Mouse (Mus musculus) liver, embryonic 16.5 days (tissue): Measurements from ENCODE around the gene Snrpd3. TPM values are rescaled to one million over a fixed set of nuclear protein-coding genes. Genes with fewer than 3 reads are reported as not detected.
A peak's percentile ranks its signal among the peaks of the same experiment; 100 is the strongest.

Source experiments
- ATAC-seq: fragments of 200-750 bp; cut with Nextera tagmentation; 2 replicates; pipeline ENCODE4 v1.8.0; 2017; ENCODE audit warnings: low read depth, mild to moderate bottlenecking, moderate number of reproducible peaks, moderate library complexity
- H3K27ac ChIP-seq: fragments of 300-500 bp; sonication (generic); 2 replicates; pipeline ENCODE4 v1.5.1; 2014; ENCODE audit warnings: mild to moderate bottlenecking, low read length
- H3K27me3 ChIP-seq: fragments of 300-500 bp; sonication (generic); 2 replicates; pipeline ENCODE4 v1.6.1; 2014; ENCODE audit warnings: low read depth, low read length, mixed read lengths; ENCODE audit not compliant: control insufficient read depth, insufficient read depth
- H3K36me3 ChIP-seq: fragments of 300-500 bp; sonication (generic); 2 replicates; pipeline ENCODE4 v1.6.1; 2014; ENCODE audit warnings: mild to moderate bottlenecking; ENCODE audit not compliant: control insufficient read depth, insufficient read depth
- H3K4me1 ChIP-seq: fragments of 300-500 bp; sonication (generic); 2 replicates; pipeline ENCODE4 v1.6.1; 2014; ENCODE audit warnings: low read depth, low read length, mixed read lengths; ENCODE audit not compliant: control insufficient read depth
- H3K4me2 ChIP-seq: fragments of 300-500 bp; sonication (generic); 2 replicates; pipeline ENCODE4 v1.6.1; 2014; ENCODE audit warnings: low read depth, low read length, mixed read lengths
- H3K4me3 ChIP-seq: fragments of 300-500 bp; sonication (generic); 2 replicates; pipeline ENCODE4 v1.5.1; 2014; ENCODE audit warnings: low read depth, mild to moderate bottlenecking, low read length
- H3K9ac ChIP-seq: fragments of 300-500 bp; sonication (generic); 2 replicates; pipeline ENCODE4 v1.6.1; 2014; ENCODE audit warnings: low read depth, low read length
- H3K9me3 ChIP-seq: fragments of 300-500 bp; sonication (generic); replicated peaks from 2 replicates; pipeline ENCODE4 v1.6.1; 2016; ENCODE audit warnings: low read length; ENCODE audit not compliant: control insufficient read depth
- WGBS: fragments of 180-500 bp; shearing (Covaris S2); extraction: QIAGEN DNeasy Blood & Tissue Kit; methylation state at CpG from one replicate; pipeline ENCODE4 v1.1.7; 2014; ENCODE audit not compliant: insufficient replicate concordance; 5-methylcytosine and 5-hydroxymethylcytosine counted together
- polyA plus RNA-seq: library from polyadenylated mRNA; unstranded; fragments of >200 nt; fragmentation: Nextera tagmentation; extraction: Ambion mirVana; gene quantifications from 2 replicates; pipeline ENCODE4 v1.2.1, GENCODE M21; 2015

Gene Snrpd3
- polyA plus RNA-seq, 1 experiment from 2014 or later: 61.7 TPM

DNA sequence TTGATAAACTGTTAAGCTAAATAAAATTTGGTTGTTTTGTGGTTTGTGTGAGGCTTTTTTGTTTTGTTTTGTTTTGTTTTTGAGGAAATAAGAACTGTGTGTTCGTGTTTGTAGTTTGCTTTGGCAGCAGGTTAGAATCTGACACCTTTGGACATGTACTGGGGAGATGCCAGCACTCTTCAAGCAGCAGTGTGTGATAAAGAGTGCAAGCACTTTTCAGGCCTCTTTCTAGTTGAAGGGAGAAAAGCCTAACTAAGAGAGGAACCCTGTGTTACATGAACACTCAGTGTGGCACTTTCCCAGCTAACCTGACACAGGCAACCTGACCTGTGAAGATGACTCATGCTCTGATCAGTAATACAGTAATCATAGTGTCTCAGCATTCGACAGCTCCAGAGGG is 18.1 kb downstream of the Snrpd3 start:
- WGBS: 82% methylated on average over 2 of the region's 2 CpGs
- Histone ChIP-seq H3K27ac (no peak overlapping the region), H3K9ac (no peak overlapping the region), H3K36me3 (peaks cover 28% of the 10 kb centered on the region), H3K4me3 (no peak overlapping the region), H3K4me1 (no peaks in the 10 kb centered on the region; the same call in 1 of the 2 replicates), H3K27me3 (no peaks in the 10 kb centered on the region), H3K4me2 (no peak overlapping the region), H3K9me3 (no peaks in the 10 kb centered on the region)
- no peak for ATAC-seq

GRCm38 (mm10) chr10:75536123-75536522 is 18.8 kb downstream of the Snrpd3 start:
- Histone ChIP-seq H3K4me1 (no peaks in the 10 kb centered on the region; the same call in 1 of the 2 replicates), H3K9me3 (no peaks in the 10 kb centered on the region), H3K9ac (no peak overlapping the region), H3K4me3 (no peak overlapping the region), H3K4me2 (no peak overlapping the region), H3K27ac (no peak overlapping the region), H3K27me3 (no peaks in the 10 kb centered on the region), H3K36me3 (peaks cover 28% of the 10 kb centered on the region)
- WGBS: 73% methylated on average over 5 of the region's 5 CpGs
- ATAC-seq: no peak

DNA sequence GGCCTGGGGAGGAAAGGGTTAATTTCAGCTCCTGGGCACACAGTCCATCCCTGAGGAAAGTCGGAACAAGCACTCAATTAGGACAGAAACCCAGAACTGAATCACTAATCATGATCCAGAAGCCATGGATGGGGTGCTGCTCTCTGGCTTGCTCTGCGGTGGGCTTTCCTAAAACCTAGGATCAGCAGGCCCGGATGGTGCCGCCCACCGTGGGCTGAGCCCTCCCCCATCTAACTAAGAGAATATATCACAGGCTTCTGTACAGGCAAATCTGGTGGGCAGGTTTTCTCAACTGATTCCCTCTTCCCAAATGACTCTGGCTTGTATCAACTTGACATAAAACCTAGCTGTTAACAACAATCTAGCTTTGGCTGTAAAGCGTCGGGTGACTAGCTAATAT is 30.6 kb downstream of the Snrpd3 start:
- no peak overlapping the region for H3K4me2 ChIP-seq
- no peak for ATAC-seq
- 69% methylated on average over 7 of the region's 7 CpGs for WGBS

DNA sequence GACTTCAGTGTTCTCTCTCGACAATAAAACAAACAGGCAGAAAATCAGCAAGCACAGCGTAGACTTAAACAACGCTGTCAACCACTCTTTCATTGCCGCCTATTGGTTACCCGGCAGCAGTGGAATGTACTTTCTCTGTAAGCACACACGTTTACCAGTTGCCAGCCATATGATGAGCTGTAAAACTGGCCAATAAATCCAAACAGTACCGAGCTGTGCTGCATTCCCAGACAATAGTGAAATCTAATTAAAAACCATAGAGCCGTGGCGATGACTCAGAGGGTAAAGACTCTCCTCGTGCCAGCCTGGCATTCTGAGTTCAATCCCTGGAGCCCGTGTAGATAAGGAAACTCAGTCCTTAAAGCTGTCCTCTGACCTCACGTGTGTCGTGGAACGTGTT is 31.1 kb downstream of the Snrpd3 start:
- H3K4me1 ChIP-seq: no peaks in the 10 kb centered on the region; the same call in 1 of the 2 replicates
- 58% methylated on average over 14 of the region's 14 CpGs for WGBS
- H3K27me3 ChIP-seq: no peaks in the 10 kb centered on the region
- ATAC-seq: no peak; the same call in 1 of the 2 replicates
- H3K27ac ChIP-seq: no peak overlapping the region
- no peak overlapping the region for H3K4me3 ChIP-seq
- H3K9me3 ChIP-seq: no peaks in the 10 kb centered on the region; the same call in 1 of the 2 replicates
- H3K36me3 ChIP-seq: no peaks in the 10 kb centered on the region
- no peak overlapping the region for H3K9ac ChIP-seq
- H3K4me2 ChIP-seq: no peak overlapping the region

More for the DNA sequence above, 30.6 kb downstream of the Snrpd3 start:
- Histone ChIP-seq H3K9me3 (no peaks in the 10 kb centered on the region; the same call in 1 of the 2 replicates), H3K36me3 (no peaks in the 10 kb centered on the region), H3K9ac (no peak overlapping the region), H3K27me3 (no peaks in the 10 kb centered on the region), H3K4me1 (no peaks in the 10 kb centered on the region; the same call in 1 of the 2 replicates), H3K27ac (no peak overlapping the region), H3K4me3 (no peak overlapping the region)

GRCm38 (mm10) chr10:75549886-75550285 is 32.5 kb downstream of the Snrpd3 start:
- H3K36me3 ChIP-seq: no peaks in the 10 kb centered on the region
- H3K27me3 ChIP-seq: no peaks in the 10 kb centered on the region
- no peak overlapping the region for H3K9ac ChIP-seq
- ATAC-seq: peak; percentile 80
- no peak overlapping the region for H3K4me3 ChIP-seq
- no peak overlapping the region for H3K27ac ChIP-seq
- H3K4me2 ChIP-seq: no peak overlapping the region
- H3K4me1 ChIP-seq: no peaks in the 10 kb centered on the region; the same call in 1 of the 2 replicates
- no peaks in the 10 kb centered on the region; the same call in 1 of the 2 replicates for H3K9me3 ChIP-seq
- WGBS: 47% methylated on average over 7 of the region's 7 CpGs

DNA sequence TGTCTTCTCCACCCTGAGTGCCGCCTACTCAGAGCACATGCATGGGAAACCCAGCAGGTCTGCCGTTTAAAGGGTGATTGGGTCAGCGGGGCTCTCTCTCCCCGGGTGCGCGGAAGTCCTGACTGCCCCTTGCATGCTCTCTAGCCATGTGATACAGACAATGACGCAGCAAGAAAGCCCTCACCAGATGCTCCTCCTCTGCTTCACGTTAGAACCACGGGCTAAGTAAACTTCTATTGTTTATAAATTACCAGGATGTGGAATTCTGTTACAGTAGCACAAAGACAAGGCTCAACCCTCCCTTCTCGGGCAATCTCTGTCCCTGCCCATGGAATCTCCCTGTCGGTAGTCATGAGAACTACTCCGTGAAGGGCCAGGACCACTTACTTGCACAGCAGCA is 33.8 kb downstream of the Snrpd3 start:
- Histone ChIP-seq H3K27ac (no peak overlapping the region), H3K4me2 (no peak overlapping the region), H3K4me1 (no peaks in the 10 kb centered on the region; the same call in 1 of the 2 replicates), H3K4me3 (no peak overlapping the region), H3K27me3 (no peaks in the 10 kb centered on the region), H3K9me3 (no peaks in the 10 kb centered on the region), H3K36me3 (no peaks in the 10 kb centered on the region), H3K9ac (no peak overlapping the region)
- WGBS: 22% methylated on average over 12 of the region's 12 CpGs
- ATAC-seq: no peak; the same call in 1 of the 2 replicates

GRCm38 (mm10) chr10:75552106-75552505 is 34.8 kb downstream of the Snrpd3 start:
- H3K27ac ChIP-seq: no peak overlapping the region
- H3K27me3 ChIP-seq: no peaks in the 10 kb centered on the region
- H3K9ac ChIP-seq: no peak overlapping the region
- ATAC-seq: no peak
- H3K36me3 ChIP-seq: no peaks in the 10 kb centered on the region
- 60% methylated on average over 2 of the region's 2 CpGs for WGBS
- H3K4me1 ChIP-seq: no peaks in the 10 kb centered on the region; the same call in 1 of the 2 replicates
- H3K4me2 ChIP-seq: no peak overlapping the region
- no peak overlapping the region for H3K4me3 ChIP-seq
- no peaks in the 10 kb centered on the region for H3K9me3 ChIP-seq

DNA sequence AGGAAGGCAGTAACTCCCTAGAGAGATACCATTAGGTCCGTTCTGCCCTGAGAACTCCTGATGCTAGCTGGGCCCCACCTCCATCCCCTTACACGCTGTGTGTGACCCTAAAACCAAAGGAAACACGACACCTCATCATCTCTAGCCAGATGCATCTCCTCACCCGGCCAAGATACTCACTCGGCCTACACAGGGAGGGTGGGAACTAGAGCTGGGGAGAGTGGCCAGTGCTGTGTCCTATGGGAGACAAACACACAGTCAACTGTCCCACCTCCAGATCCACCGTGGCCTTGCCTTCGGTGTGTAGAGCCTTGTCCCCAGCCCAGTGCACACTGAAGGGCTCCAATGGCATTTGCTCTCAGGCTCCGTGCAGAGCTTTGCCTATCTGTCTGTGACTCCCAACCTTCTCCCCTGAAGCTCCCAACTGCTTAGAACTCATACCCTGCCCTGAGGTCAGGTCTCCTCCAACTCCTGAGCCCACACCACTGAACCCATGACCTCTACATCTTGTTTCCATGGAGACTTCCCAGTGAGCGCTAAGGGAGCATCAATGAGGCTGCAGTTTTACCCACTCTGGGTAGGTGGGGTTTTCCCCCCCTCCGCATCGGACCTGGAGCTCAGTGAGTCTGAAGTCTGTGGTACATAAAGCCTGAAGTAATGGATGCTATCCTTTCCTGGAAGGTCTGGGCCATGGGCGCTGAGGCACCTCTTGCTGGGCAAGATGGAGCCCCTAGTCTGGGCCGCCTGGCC is 35.5 kb downstream of the Snrpd3 start:
- 61% methylated on average over 13 of the region's 13 CpGs for WGBS
- Histone ChIP-seq H3K4me2 (no peak overlapping the region), H3K9me3 (no peaks in the 10 kb centered on the region), H3K4me3 (no peak overlapping the region), H3K36me3 (no peaks in the 10 kb centered on the region), H3K27me3 (no peaks in the 10 kb centered on the region; the same call in 1 of the 2 replicates), H3K27ac (no peak overlapping the region), H3K4me1 (no peaks in the 10 kb centered on the region; the same call in 1 of the 2 replicates), H3K9ac (no peak overlapping the region)
- no peak for ATAC-seq

- H3K4me3 ChIP-seq: no peak overlapping the region
- H3K4me2 ChIP-seq: no peak overlapping the region
- H3K4me1 ChIP-seq: no peaks in the 10 kb centered on the region; the same call in 1 of the 2 replicates
- H3K36me3 ChIP-seq: no peaks in the 10 kb centered on the region
- H3K27ac ChIP-seq: no peak overlapping the region
- no peaks in the 10 kb centered on the region for H3K9me3 ChIP-seq
- no peak for ATAC-seq
- 56% methylated on average over 8 of the region's 8 CpGs for WGBS
- no peak overlapping the region for H3K9ac ChIP-seq
- H3K27me3 ChIP-seq: peaks cover 11% of the 10 kb centered on the region
Observed at GRCm38 (mm10) chr10:75554090-75554489, 36.7 kb downstream of the Snrpd3 start.
